8 mouse cellular contexts compared by ENCODE assay signal in genomic region chr7:81211760-81212159, GRCm38 (mm10). TPM values are rescaled to one million over a fixed set of nuclear protein-coding genes. Genes with fewer than 3 reads are reported as not detected.
DNase-seq lines count a peak whose midpoint lies in the region; ATAC-seq and TF ChIP-seq lines count a peak whose summit lies in the region.

No protein-coding gene starts in this region.

- H3K9ac ChIP-seq in heart, adult 2 months (ENCODE audit: low read depth, low read length): no peak overlapping the region

- intact Hi-C loops in heart, adult 2 months (cut with DNase I): loop anchor here (5.0 kb wide), 2 partner anchors 81 to 219 kb away; partner anchors contain the start of gene Zfp592

- no peak for TF ChIP-seq CTCF in heart, adult 2 months (IDR thresholded peaks at IDR 0.05)

- H3K27ac ChIP-seq in heart, adult 2 months: peak overlapping the region; percentile 98
- no peak overlapping the region for H3K27ac ChIP-seq in macrophage

- H3K4me1 ChIP-seq in heart, adult 2 months (ENCODE audit: control insufficient read depth, insufficient read depth, low read length): peaks cover 9% of the 10 kb centered on the region

- TF ChIP-seq EP300 in heart, adult 2 months (IDR thresholded peaks at IDR 0.05; ENCODE audit: insufficient read depth, low read depth, low read length): no peak

- H3K36me3 ChIP-seq in heart, adult 2 months (ENCODE audit: control insufficient read depth, insufficient read depth, low read length): no peaks in the 10 kb centered on the region
- no peaks in the 10 kb centered on the region for H3K36me3 ChIP-seq in macrophage (ENCODE audit: inconsistent target)

- DNase-seq in thymus, postnatal 14 days: peak; percentile 19
- no peak for DNase-seq in thymus, adult 18-20 months
- DNase-seq in heart, adult 2 months: peak; percentile 49 to 51
- peak; percentile 51 for DNase-seq in kidney, adult 11 months
- no peak for DNase-seq in T-cell, adult 2 months (ENCODE audit: low spot score)
- no peak for DNase-seq in right cerebral cortex, postnatal 4 days

- H3K4me3 ChIP-seq in heart, adult 2 months: peak overlapping the region; percentile 74
- peak overlapping the region; percentile 47; the same call in 1 of the 2 replicates for H3K4me3 ChIP-seq in macrophage (ENCODE audit: inconsistent target)

- no peaks in the 10 kb centered on the region for H3K79me2 ChIP-seq in heart, adult 2 months (replicated peaks; ENCODE audit: control insufficient read depth, insufficient read depth, low read length)
- peaks cover 28% of the 10 kb centered on the region for H3K79me2 ChIP-seq in macrophage (ENCODE audit: inconsistent target)

- 19% methylated on average over 8 of the region's 8 CpGs for WGBS in heart, adult 2 months
- WGBS in macrophage (ENCODE audit: missing documents): 32% methylated on average over 8 of the region's 8 CpGs

- H3K27me3 ChIP-seq in heart, adult 2 months (ENCODE audit: control insufficient read depth, insufficient read depth, low read length): no peaks in the 10 kb centered on the region

- ATAC-seq in erythroid progenitor cell, adult 5-6 weeks (replicated peaks; ENCODE audit: low FRiP score, poor library complexity, severe bottlenecking): no peak

- TF ChIP-seq POLR2A in heart, adult 2 months (IDR thresholded peaks at IDR 0.05; ENCODE audit: insufficient read depth, low read depth, low read length): 0 out of 2 replicates have a peak, but pooled peaks have one; percentile 15

RNA-seq across cellular contexts. Expression of gene Pde8a, which starts 1.6 kb away (rescaled TPM):
- total RNA-seq in heart, adult 2 months (2021): 10 to 100 TPM; 12.2 to 13.0 TPM
- polyA plus RNA-seq in heart, adult 2 months (2012; rRNA removed): 7.8 and 13.6 TPM in 2 replicates
- 10 to 100 TPM; 28.1 to 73.3 (median 48.2) TPM for total RNA-seq in macrophage (2018; cell fraction: chromatin; rRNA removed)
- 10 to 100 TPM; 17.4 to 25.5 (median 20.3) TPM for total RNA-seq in macrophage (2018; cell fraction: cytosol; rRNA removed)
- 10 to 100 TPM; 25.9 to 69.3 (median 37.5) TPM for total RNA-seq in macrophage (2018; cell fraction: nucleus; rRNA removed)
- 18.3 to 37.2 TPM (median 28.5 TPM) in 3 replicates for polyA plus RNA-seq in macrophage (2018)
- 1.8 and 32.3 TPM in 2 replicates for total RNA-seq in erythroid progenitor cell, adult 5-6 weeks (2015; ENCODE audit: low replicate concordance)
- total RNA-seq in erythroid progenitor cell, adult 5-6 weeks (2017; ENCODE audit: low replicate concordance): 2.3 TPM in 1 of 2 replicates, not detected in the other

Comparison
In these comparisons a context has a peak if more than half of its experiments do, and no peak if none do; other contexts are left out.
1. DNase-seq: peak in thymus, postnatal 14 days (single experiment), heart, adult 2 months (2 of 2) and kidney, adult 11 months (single experiment); none in thymus, adult 18-20 months (0 of 2), T-cell, adult 2 months (single experiment) and right cerebral cortex, postnatal 4 days (single experiment).